Mouse (Mus musculus) limb, embryonic 13.5 days (tissue): ENCODE measurements around the gene N4bp1. TPM values are rescaled to one million over a fixed set of nuclear protein-coding genes. Genes with fewer than 3 reads are reported as not detected.

Experiments
- ATAC-seq: fragments of 200-750 bp; cut with Nextera tagmentation; 2 replicates; pipeline ENCODE4 v1.8.0; 2017; ENCODE audit warnings: low read depth, moderate number of reproducible peaks, moderate TSS enrichment; ENCODE audit not compliant: low FRiP score
- H3K27ac ChIP-seq: fragments of 300-500 bp; sonication (generic); 2 replicates; pipeline ENCODE4 v1.5.1; 2015; ENCODE audit warnings: inconsistent platforms, mild to moderate bottlenecking, moderate library complexity
- H3K27me3 ChIP-seq: fragments of 300-500 bp; sonication (generic); 2 replicates; pipeline ENCODE4 v1.6.1; 2015; ENCODE audit warnings: mild to moderate bottlenecking, inconsistent platforms
- H3K36me3 ChIP-seq: fragments of 300-500 bp; sonication (generic); 2 replicates; pipeline ENCODE4 v1.6.1; 2015; ENCODE audit warnings: inconsistent platforms, mild to moderate bottlenecking, moderate library complexity
- H3K4me1 ChIP-seq: fragments of 300-500 bp; sonication (generic); 2 replicates; pipeline ENCODE4 v1.6.1; 2015; ENCODE audit warnings: inconsistent platforms
- H3K4me2 ChIP-seq: fragments of 300-500 bp; sonication (generic); replicated peaks from 2 replicates; pipeline ENCODE4 v1.6.1; 2015; ENCODE audit warnings: inconsistent platforms, mild to moderate bottlenecking, moderate library complexity
- H3K4me3 ChIP-seq: fragments of 300-500 bp; sonication (generic); 2 replicates; pipeline ENCODE4 v1.5.1; 2015; ENCODE audit warnings: moderate library complexity, mild to moderate bottlenecking, inconsistent platforms
- H3K9ac ChIP-seq: fragments of 300-500 bp; sonication (generic); 2 replicates; pipeline ENCODE4 v1.6.1; 2015; ENCODE audit warnings: mild to moderate bottlenecking, inconsistent platforms
- H3K9me3 ChIP-seq: fragments of 300-500 bp; sonication (generic); 2 replicates; pipeline ENCODE4 v1.6.1; 2016; ENCODE audit warnings: inconsistent platforms
- WGBS: fragments of 180-500 bp; shearing (Covaris S2); methylation state at CpG from one replicate; pipeline ENCODE4 v1.1.7; 2015; 5-methylcytosine and 5-hydroxymethylcytosine counted together
- polyA plus RNA-seq: library from polyadenylated mRNA; unstranded; fragments of >200 nt; fragmentation: Nextera tagmentation; extraction: Ambion mirVana; gene quantifications from 2 replicates; pipeline ENCODE4 v1.2.1, GENCODE M21; 2015

N4bp1 gene
- 10.9 and 11.1 TPM in 2 replicates for polyA plus RNA-seq

DNA sequence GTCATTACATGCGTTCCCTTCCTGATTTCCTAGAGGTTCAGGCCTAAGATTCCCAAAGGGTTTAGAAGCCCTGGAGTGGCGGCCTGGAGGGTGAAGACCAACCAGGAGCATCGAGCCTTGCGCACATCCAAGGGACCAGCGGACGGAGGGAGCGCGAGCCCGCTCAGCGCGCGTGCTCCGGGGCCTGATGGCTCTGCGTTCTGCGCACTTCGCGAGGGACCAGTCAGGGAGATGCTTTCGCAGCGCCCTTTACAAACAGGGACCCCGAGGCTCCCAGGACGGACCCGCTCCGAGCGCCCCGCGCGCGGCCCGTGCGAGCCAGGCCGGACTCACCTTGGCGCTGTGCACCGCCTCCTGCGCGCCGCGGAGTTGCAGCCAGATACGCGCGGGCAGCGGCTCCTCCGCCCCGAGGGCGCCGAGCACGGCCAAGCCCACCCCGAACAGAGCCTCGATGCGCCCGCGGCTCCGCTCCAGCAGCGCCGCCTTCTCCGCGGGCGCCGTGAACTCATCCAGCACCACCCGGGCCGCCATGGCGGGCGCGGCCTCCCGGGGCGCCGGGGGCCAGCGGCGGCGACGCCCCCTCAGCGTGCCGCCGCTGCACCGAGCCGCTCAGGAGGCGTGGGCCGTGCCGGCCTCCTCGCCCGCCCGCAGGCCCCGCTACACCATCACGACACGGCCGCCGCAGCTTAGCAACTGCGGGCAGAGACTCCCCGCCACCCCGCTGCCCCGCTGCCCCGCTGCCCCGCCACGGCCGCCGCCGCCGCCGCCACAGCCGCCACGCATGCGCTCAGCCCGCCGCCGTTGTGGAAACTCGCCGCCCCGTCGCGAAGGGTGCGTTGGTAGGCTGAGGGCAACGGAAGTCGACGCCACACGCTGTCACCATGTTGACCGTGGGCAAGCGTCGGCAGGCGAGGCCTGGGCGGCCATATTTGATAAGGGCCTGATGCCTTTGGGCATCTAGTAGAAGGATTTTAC lies at the start of gene N4bp1:
N4bp1 (minus strand) TSS at position 770 of the 975 bp plus-strand sequence.
- Histone ChIP-seq H3K4me1 (peaks cover 32% of the 10 kb centered on the region), H3K4me2 (peak within 1 kb of the TSS; percentile 91), H3K4me3 (peak within 1 kb of the TSS; percentile 96), H3K9me3 (no peaks in the 10 kb centered on the region), H3K36me3 (peaks cover 4% of the 10 kb centered on the region), H3K27me3 (no peaks in the 10 kb centered on the region), H3K9ac (peak within 1 kb of the TSS; percentile 94), H3K27ac (peak within 1 kb of the TSS; percentile 92)
- peak; percentile 92 for ATAC-seq
- under 1% methylated on average over 107 of the region's 119 CpGs for WGBS

DNA sequence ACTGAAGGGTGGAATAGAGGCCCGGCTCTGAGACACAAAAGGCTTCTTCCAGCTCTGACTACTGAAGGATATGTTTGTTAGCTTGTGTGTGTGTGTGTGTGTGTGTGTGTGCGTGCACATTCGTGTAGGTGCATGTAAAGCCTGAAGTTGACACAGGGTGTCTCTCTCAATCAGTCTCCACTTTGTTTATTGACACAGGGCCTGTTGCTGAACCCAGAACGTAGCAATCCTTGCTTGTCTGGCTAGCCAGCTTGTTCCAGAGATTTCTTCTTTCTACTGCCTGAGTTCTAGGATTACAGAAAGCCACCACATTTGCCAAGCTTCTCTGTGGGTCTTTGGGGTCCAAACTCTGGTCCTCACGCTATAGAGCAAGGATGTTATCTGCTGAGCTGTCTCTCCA lies 49.8 kb upstream of the N4bp1 start:
- 64% methylated on average over 5 of the region's 5 CpGs for WGBS
- no peak overlapping the region for H3K4me3 ChIP-seq
- ATAC-seq = no peak

DNA sequence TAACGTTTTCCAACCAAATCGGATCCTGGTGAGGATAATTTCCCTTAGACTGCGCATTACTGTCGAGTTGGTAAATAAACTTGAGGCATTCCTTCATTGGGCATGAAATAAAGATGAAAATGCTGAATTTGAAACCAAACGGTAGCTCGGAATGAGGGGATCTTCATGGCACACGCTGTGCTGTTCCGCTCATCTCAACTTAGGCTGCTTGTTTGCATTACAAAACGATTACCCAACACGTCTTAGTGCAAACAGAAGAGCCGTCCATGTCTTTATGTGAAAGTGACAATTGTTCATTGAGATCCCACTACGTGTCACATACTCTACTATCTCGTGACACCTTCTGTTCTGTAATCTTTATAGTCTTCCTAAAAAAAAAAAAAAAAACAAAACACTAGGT lies 49.3 kb upstream of the N4bp1 start:
- WGBS = 59% methylated on average over 13 of the region's 13 CpGs
- Histone ChIP-seq H3K36me3 (no peaks in the 10 kb centered on the region), H3K4me1 (no peaks in the 10 kb centered on the region), H3K9me3 (no peaks in the 10 kb centered on the region), H3K27ac (no peak overlapping the region), H3K4me2 (no peak overlapping the region), H3K9ac (no peak overlapping the region), H3K4me3 (no peak overlapping the region), H3K27me3 (no peaks in the 10 kb centered on the region)
- ATAC-seq = no peak

More for the DNA sequence above, 49.8 kb upstream of the N4bp1 start:
- Histone ChIP-seq H3K9ac (no peak overlapping the region), H3K27me3 (no peaks in the 10 kb centered on the region), H3K4me2 (no peak overlapping the region), H3K27ac (no peak overlapping the region), H3K36me3 (no peaks in the 10 kb centered on the region), H3K9me3 (no peaks in the 10 kb centered on the region), H3K4me1 (no peaks in the 10 kb centered on the region)

DNA sequence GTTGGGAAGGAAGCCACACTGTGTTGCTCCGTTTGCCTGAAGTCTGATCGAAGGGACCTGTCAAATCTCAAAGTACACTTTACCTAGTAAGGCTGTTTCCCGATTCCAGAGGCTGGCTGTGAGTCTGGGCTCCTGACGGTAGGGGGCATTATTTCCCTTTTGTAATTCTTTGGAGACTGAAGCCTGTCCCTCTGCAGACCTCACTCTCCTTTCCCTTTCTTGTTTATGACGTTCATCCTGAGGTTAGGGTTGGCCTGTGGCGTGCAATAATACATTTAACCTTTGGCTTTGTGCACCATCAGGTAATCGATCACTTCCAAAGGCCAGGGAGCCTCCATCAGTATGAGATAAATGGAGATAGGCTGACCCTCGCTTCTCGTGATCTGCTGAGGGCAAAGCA lies 48.8 kb upstream of the N4bp1 start:
- no peaks in the 10 kb centered on the region for H3K4me1 ChIP-seq
- no peak overlapping the region for H3K4me3 ChIP-seq
- no peaks in the 10 kb centered on the region for H3K27me3 ChIP-seq
- H3K27ac ChIP-seq = no peak overlapping the region
- no peak overlapping the region for H3K9ac ChIP-seq
- H3K9me3 ChIP-seq = no peaks in the 10 kb centered on the region
- no peak for ATAC-seq
- WGBS = 9% methylated on average over 9 of the region's 9 CpGs
- peak overlapping the region; percentile 35; the same call in 1 of the 2 replicates for H3K4me2 ChIP-seq
- no peaks in the 10 kb centered on the region for H3K36me3 ChIP-seq

DNA sequence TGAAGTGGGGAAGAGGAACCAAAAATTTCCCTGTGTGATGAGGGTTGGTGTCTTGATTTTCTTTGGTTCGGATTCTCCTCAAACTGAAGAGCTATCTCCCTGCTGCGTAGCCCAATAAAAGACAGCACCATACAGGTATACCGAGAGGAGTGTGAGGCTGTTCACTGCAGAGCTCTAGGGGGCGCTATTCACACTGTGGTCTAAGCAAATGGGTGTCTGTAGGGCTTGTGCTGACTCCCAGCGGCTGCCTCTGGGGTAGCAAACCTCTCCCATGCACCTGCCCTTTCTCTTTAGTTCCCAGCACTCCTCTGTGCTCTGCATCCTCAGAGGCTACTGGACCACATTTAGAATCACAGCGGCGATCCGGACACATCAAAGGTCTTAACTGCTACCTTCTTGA lies 41.2 kb upstream of the N4bp1 start:
- Histone ChIP-seq H3K27me3 (0 out of 2 replicates have a peak, but pooled peaks cover 6% of the 10 kb centered on the region), H3K9ac (no peak overlapping the region), H3K27ac (no peak overlapping the region), H3K4me2 (no peak overlapping the region), H3K9me3 (no peaks in the 10 kb centered on the region), H3K36me3 (no peaks in the 10 kb centered on the region), H3K4me3 (no peak overlapping the region), H3K4me1 (peaks cover 8% of the 10 kb centered on the region)
- WGBS = 59% methylated on average over 8 of the region's 8 CpGs
- no peak for ATAC-seq

DNA sequence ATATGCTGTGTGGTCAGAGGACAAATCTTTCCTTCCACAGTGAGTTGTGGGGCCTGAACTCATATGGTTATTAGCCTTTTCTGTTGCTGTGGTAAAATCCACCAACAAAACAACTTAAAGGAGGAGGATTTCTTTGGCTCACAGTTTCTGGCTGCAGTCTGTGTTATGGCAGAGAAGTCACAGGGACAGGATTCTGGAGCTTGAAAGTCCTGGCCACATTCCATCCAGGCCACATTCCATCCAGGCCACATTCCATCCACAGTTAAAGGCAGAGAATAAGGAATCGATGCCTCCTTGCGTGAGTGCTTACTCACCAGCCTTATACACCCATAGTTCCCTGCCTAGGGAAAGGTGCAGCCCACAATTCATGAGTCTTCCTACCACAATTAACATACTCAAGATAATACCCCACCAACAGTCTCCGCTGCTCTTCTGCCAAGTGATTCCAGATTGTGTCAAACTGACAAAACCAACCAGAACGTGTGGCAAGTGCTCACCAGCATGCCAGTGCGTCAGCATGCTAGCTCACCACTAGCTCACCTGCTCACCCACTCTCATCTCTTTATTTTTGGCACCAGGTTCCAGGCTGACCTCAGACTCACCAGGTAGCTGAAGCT lies 38.3 kb upstream of the N4bp1 start:
- no peaks in the 10 kb centered on the region for H3K36me3 ChIP-seq
- no peak; the same call in 1 of the 2 replicates for ATAC-seq
- WGBS = 75% methylated on average over 5 of the region's 5 CpGs
- H3K27me3 ChIP-seq = peaks cover 8% of the 10 kb centered on the region; the same call in 1 of the 2 replicates
- H3K9ac ChIP-seq = no peak overlapping the region
- H3K9me3 ChIP-seq = no peaks in the 10 kb centered on the region
- H3K27ac ChIP-seq = no peak overlapping the region
- no peak overlapping the region for H3K4me3 ChIP-seq
- peaks cover 8% of the 10 kb centered on the region for H3K4me1 ChIP-seq
- H3K4me2 ChIP-seq = no peak overlapping the region

DNA sequence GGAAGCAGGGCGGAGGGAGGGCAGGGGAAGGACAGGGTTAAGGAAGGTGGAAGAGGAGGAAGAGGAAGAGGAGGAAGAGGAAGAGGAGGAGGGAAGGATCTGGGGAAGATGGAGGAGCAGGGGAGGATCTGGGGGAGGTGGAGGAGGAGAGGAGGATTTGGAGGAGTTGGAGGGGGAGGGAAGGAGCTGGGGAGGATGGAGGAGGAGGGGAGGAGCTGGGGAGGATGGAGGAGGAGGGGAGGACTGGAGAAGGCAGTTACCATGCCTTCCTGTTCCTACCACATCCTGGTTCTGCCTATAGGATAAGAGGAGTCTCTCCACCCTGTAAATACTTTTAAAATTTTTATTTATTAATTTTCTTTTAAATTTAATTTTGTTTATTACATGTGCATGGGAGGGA lies 37.6 kb upstream of the N4bp1 start:
- H3K27me3 ChIP-seq = peaks cover 8% of the 10 kb centered on the region; the same call in 1 of the 2 replicates
- H3K4me1 ChIP-seq = peaks cover 8% of the 10 kb centered on the region
- no peak overlapping the region for H3K4me2 ChIP-seq
- H3K9ac ChIP-seq = no peak overlapping the region
- H3K27ac ChIP-seq = no peak overlapping the region
- no peaks in the 10 kb centered on the region for H3K9me3 ChIP-seq
- no peak overlapping the region for H3K4me3 ChIP-seq
- no peaks in the 10 kb centered on the region for H3K36me3 ChIP-seq
- no peak for ATAC-seq
- 70% methylated on average over 1 of the region's 1 CpGs for WGBS

DNA sequence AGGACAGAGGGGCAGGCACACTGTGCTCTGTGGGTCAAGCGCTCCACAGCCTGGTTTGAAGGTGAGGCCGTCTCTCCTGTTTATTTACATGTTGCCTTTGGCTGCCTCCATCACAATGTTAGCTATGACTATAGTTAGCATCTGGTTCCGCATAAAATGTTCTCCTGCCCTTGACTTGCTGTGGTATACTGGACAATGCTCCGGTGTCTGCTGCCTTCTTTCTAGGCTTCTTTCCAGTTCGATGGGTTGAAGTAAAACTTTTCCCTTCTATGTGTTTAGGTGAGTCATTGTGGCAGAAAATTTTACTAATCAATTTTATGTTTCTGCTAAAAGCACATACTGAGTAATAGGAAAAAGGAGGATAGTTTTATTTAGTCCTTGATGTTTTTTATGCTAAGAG lies 37.1 kb upstream of the N4bp1 start:
- H3K4me1 ChIP-seq = peaks cover 8% of the 10 kb centered on the region
- WGBS = 79% methylated on average over 5 of the region's 5 CpGs
- no peak for ATAC-seq
- H3K9ac ChIP-seq = no peak overlapping the region
- no peaks in the 10 kb centered on the region for H3K9me3 ChIP-seq
- H3K4me3 ChIP-seq = no peak overlapping the region
- H3K27ac ChIP-seq = no peak overlapping the region
- H3K27me3 ChIP-seq = peaks cover 8% of the 10 kb centered on the region; the same call in 1 of the 2 replicates
- H3K36me3 ChIP-seq = no peaks in the 10 kb centered on the region
- H3K4me2 ChIP-seq = no peak overlapping the region

DNA sequence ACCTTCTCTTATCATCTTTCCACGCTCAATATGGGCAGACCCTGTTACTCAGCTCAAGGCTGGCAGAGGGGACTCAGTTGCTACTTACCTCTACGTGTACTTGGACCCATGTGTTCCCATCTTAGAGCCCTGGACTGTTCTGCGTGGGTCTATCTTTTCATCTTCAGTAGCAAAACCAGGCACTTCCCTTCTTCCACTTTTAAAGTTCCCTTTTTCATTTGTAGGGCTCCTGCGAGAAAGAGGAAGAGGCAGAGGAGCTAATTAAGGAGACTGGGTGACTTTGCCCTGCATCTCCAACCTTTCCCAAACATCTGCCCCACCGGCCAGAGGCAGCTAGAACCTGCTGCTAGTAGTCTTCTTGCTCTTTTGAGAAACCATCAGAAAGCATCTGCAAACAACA lies 35.9 kb upstream of the N4bp1 start:
- Histone ChIP-seq H3K27me3 (peaks cover 8% of the 10 kb centered on the region; the same call in 1 of the 2 replicates), H3K4me2 (no peak overlapping the region), H3K4me1 (peaks cover 7% of the 10 kb centered on the region), H3K27ac (no peak overlapping the region), H3K36me3 (no peaks in the 10 kb centered on the region), H3K9me3 (no peaks in the 10 kb centered on the region), H3K9ac (no peak overlapping the region), H3K4me3 (no peak overlapping the region)
- ATAC-seq = no peak
- 55% methylated on average over 5 of the region's 5 CpGs for WGBS

DNA sequence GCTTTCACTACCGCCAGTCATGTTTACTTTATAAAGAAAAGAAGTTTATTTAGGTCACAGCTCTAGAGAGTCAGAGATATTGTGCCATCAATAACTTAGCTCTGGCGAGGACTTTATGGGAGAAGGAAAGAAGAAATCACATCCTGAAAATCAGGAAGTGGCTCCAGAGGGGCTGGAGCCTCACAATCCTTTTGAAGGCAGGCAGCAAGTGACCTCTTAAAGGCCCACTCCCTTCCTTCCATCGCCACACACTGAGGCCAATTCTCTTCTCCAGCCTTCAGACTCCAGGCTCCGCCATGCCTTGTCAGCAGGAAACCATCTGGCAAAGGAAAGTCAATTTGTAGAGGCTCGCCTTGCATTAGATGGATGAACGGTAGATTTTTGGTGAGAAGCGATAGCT lies 35.4 kb upstream of the N4bp1 start:
- WGBS = 29% methylated on average over 7 of the region's 7 CpGs
- Histone ChIP-seq H3K4me3 (no peak overlapping the region), H3K9me3 (no peaks in the 10 kb centered on the region), H3K4me2 (no peak overlapping the region), H3K27ac (no peak overlapping the region), H3K27me3 (peaks cover 8% of the 10 kb centered on the region; the same call in 1 of the 2 replicates), H3K4me1 (peaks cover 4% of the 10 kb centered on the region; the same call in 1 of the 2 replicates), H3K9ac (no peak overlapping the region), H3K36me3 (no peaks in the 10 kb centered on the region)
- ATAC-seq = no peak

DNA sequence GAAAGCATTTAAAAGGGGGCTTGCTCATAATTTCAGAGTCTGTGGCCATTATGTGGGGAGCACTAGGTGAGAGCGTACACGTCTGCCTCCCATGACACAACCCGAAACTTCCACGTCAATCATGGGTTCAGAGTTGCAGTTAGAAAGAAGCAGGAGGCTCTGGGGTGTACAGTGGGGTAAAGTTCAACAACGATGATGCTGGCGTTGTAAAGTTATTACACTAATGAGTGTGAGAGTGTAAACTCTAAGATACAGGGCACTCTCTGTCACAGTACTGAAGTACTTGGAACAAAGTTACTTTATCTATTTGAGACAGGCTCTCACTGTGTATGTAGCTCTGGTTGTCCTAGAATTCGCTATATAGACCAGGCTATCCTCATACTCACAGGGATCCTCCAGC lies 35.0 kb upstream of the N4bp1 start:
- Histone ChIP-seq H3K9me3 (no peaks in the 10 kb centered on the region), H3K36me3 (no peaks in the 10 kb centered on the region), H3K27me3 (peaks cover 8% of the 10 kb centered on the region; the same call in 1 of the 2 replicates), H3K4me3 (no peak overlapping the region), H3K4me2 (no peak overlapping the region), H3K4me1 (peaks cover 4% of the 10 kb centered on the region; the same call in 1 of the 2 replicates), H3K27ac (no peak overlapping the region), H3K9ac (no peak overlapping the region)
- WGBS = 83% methylated on average over 7 of the region's 7 CpGs
- ATAC-seq = no peak

DNA sequence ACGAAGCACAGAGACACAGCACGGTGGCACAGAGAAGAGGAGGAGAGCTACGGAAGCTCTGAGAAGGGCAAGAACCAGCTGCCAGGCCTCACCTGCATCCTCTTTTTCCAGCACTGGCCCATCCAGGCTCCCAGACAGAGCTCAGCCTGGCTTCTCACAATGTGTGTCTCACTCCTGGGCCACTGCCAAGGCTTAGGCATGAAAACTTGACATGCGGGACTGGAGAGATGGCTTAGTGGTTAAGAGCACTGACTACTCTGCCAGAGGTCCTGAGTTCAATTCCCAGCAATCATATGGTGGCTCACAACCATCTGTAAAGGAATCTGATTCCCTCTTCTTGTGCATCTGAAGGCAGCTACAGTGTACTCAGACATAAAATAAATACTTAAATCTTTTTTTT lies 34.2 kb upstream of the N4bp1 start:
- 76% methylated on average over 4 of the region's 4 CpGs for WGBS
- H3K27me3 ChIP-seq = peaks cover 8% of the 10 kb centered on the region; the same call in 1 of the 2 replicates
- H3K36me3 ChIP-seq = no peaks in the 10 kb centered on the region
- peaks cover 4% of the 10 kb centered on the region; the same call in 1 of the 2 replicates for H3K4me1 ChIP-seq
- H3K9me3 ChIP-seq = no peaks in the 10 kb centered on the region
- H3K4me3 ChIP-seq = no peak overlapping the region
- no peak for ATAC-seq
- H3K9ac ChIP-seq = no peak overlapping the region
- no peak overlapping the region for H3K4me2 ChIP-seq
- H3K27ac ChIP-seq = no peak overlapping the region
